Mouse (Mus musculus): ENCODE results near the gene Gpr155.

GRCm38 (mm10) chr2:73392772-73393171, 6.4 kb upstream of the Gpr155 start:
- TF ChIP-seq CTCF (conservative IDR thresholded peaks at IDR 0.05; ENCODE audit: insufficient read depth, insufficient read length, low read depth, low read length) (no peak), POLR2A (IDR thresholded peaks at IDR 0.05; ENCODE audit: low read depth, low read length) (no peak)

Data from kidney, adult 2 months (tissue).